In genomic region chr6:17669826-17670225, GRCm38 (mm10) we compare ENCODE assay signal across 15 mouse cellular contexts.
"Had no signal": no experiment of that assay in that cellular context is flagged by ENCODE, and none has a peak within 500 bp of the region (broad histone marks: within the 10 kb centered on the region; RNA-seq: fewer than 3 reads in every experiment).

No protein-coding gene starts in this region.

- H3K27ac ChIP-seq: left cerebral cortex, adult 2 months; limb, embryonic 10.5 days; liver, embryonic 12.5 days; lung, embryonic 15.5 days; macrophage; midbrain, embryonic 12.5 days; neural tube, embryonic 13.5 days; stomach, embryonic 15.5 days had no signal

- DNase-seq: kidney, postnatal 10 days; kidney, postnatal 4 days; lung, postnatal 14 days; retina, postnatal 1 day; right cerebral cortex, postnatal 4 days; thymus, postnatal 36 days had no signal

- H3K4me3 ChIP-seq: left cerebral cortex, adult 2 months; limb, embryonic 10.5 days; liver, embryonic 12.5 days; lung, embryonic 15.5 days; megakaryocyte, embryonic 14.5 days; midbrain, embryonic 12.5 days; neural tube, embryonic 13.5 days; stomach, embryonic 15.5 days had no signal
